19 mouse cellular contexts compared by ENCODE assay signal in the genomic region with DNA sequence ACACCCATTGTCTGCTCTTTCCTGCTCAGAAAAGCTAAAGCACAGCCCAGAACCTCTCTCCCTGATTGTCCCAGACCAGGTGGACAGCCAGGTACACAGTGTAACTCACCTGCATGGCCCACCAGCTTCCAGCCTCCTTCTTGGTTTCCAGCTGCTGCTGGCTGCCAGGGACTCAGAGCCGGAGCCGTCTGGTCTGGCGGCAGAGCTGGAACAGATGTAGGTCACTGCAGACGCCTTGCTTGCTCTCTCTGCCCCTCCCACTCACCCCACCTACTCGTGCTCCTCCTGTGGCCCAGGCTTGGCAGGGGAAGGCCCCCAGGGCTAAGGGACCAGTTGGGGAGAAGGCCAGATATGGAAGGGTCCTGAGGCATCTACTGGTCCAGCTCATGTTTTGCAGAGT. TPM values are rescaled to one million over a fixed set of nuclear protein-coding genes. Genes with fewer than 3 reads are reported as not detected.
"Had no signal": no experiment of that assay in that cellular context is flagged by ENCODE, and none has a peak within 500 bp of the region (broad histone marks: within the 10 kb centered on the region; RNA-seq: fewer than 3 reads in every experiment).

No protein-coding gene starts in this region.

- H3K36me3 ChIP-seq: liver, embryonic 13.5 days; midbrain, embryonic 12.5 days; midbrain, embryonic 15.5 days; neural tube, embryonic 12.5 days; neural tube, embryonic 15.5 days had no signal

- H3K4me3 ChIP-seq: liver, embryonic 13.5 days; midbrain, embryonic 12.5 days; midbrain, embryonic 15.5 days; neural tube, embryonic 12.5 days; neural tube, embryonic 15.5 days had no signal

- H3K4me1 ChIP-seq: liver, embryonic 13.5 days; midbrain, embryonic 12.5 days; midbrain, embryonic 15.5 days; neural tube, embryonic 12.5 days; neural tube, embryonic 15.5 days had no signal

- H3K27ac ChIP-seq: liver, embryonic 13.5 days; midbrain, embryonic 12.5 days; midbrain, embryonic 15.5 days; neural tube, embryonic 12.5 days; neural tube, embryonic 15.5 days; stomach, postnatal 0 days had no signal

- H3K9me3 ChIP-seq: liver, embryonic 13.5 days; midbrain, embryonic 12.5 days; midbrain, embryonic 15.5 days; neural tube, embryonic 12.5 days; neural tube, embryonic 15.5 days had no signal

- DNase-seq: liver, embryonic 13.5 days; lung, adult 2 months; lung, postnatal 14 days; lung, postnatal 4 days; thymus, adult 2 months; thymus, postnatal 14 days; thymus, postnatal 4 days had no signal

- H3K9ac ChIP-seq: liver, embryonic 13.5 days; midbrain, embryonic 12.5 days; midbrain, embryonic 15.5 days; neural tube, embryonic 12.5 days; neural tube, embryonic 15.5 days had no signal

- H3K4me2 ChIP-seq: liver, embryonic 13.5 days; midbrain, embryonic 12.5 days; midbrain, embryonic 15.5 days; neural tube, embryonic 12.5 days; neural tube, embryonic 15.5 days had no signal

- ATAC-seq: inflammation-experienced regulatory T-cells, adult 6 months; intestine, embryonic 16.5 days; midbrain, embryonic 15.5 days had no signal

- H3K27me3 ChIP-seq: midbrain, embryonic 12.5 days; midbrain, embryonic 15.5 days; neural tube, embryonic 12.5 days; neural tube, embryonic 15.5 days had no signal

RNA-seq across cellular contexts. Expression of a gene that starts 22.0 kb away (rescaled TPM):
- total RNA-seq: liver, adult 2 months; megakaryocyte progenitor cell, adult 5-6 weeks had no signal
- polyA plus RNA-seq: inflammation-experienced regulatory T-cells, adult 6 months; liver, adult 2 months; liver, embryonic 13.5 days; liver, embryonic 16.5 days; lung, adult 2 months; lung, embryonic 16.5 days; midbrain, embryonic 12.5 days; midbrain, embryonic 15.5 days; neural tube, embryonic 12.5 days; neural tube, embryonic 15.5 days; spleen, adult 2 months had no signal
